Mouse (Mus musculus) E14TG2a.4 (cell line): ENCODE results near the gene Nexn.

Source experiments
- CTCF ChIP-seq: conservative IDR thresholded peaks from 2 replicates; pipeline ENCODE4 v1.5.1; 2014; ENCODE audit warnings: low read length
- NANOG ChIP-seq: IDR thresholded peaks from 2 replicates; pipeline ENCODE4 v1.6.1; 2014; ENCODE audit warnings: borderline replicate concordance, low read length, mixed read lengths

GRCm38 (mm10) chr3:152241098-152241497, 25.1 kb downstream of the Nexn start:
- TF ChIP-seq CTCF (no peak), NANOG (no peak)
